Mouse (Mus musculus): ENCODE measurements around the gene Dcaf5. TPM values are rescaled to one million over a fixed set of nuclear protein-coding genes. Genes with fewer than 3 reads are reported as not detected.

The Dcaf5 gene
- polyA plus RNA-seq, 2 experiments: 13.9 to 27.8 TPM

DNA sequence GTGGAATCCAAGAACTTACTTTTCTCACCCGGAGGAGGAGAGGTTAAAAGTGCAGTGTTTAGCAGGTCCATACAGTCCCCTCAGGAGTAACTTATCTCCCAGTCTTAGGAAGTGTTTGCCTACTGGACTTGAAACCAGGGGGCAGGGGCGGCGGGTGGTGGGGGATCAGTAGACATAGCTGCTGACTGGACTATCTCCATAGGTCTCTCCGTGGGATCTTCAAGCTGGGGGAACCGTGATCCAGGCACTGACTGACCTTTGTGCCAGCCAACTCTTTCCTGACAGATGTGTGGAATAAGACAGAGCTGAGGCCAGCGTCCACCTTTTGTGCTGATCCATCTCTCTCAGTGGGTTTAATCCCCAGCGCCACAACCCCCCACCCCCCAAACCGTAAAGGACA is 105.6 kb downstream of the Dcaf5 start:
- no peak for DNase-seq (ENCODE audit: low spot score)
- no peak for TF ChIP-seq POLR2A (IDR thresholded peaks at IDR 0.05; ENCODE audit: borderline replicate concordance, extremely low read depth, insufficient read depth, insufficient read length)
- no peak for ATAC-seq (ENCODE audit: low FRiP score, low read depth)
- H3K27me3 ChIP-seq (ENCODE audit: control insufficient read depth, insufficient read depth, low read length): no peaks in the 10 kb centered on the region
- no peak overlapping the region for H3K4me3 ChIP-seq (replicated peaks; ENCODE audit: low read length)
- 84% methylated on average over 8 of the region's 8 CpGs for WGBS
- no peak overlapping the region for H3K9ac ChIP-seq (ENCODE audit: low read depth, low read length, severe bottlenecking)
- no peak overlapping the region for H3K4me2 ChIP-seq (replicated peaks; ENCODE audit: low read depth, low read length, severe bottlenecking)
- no peak overlapping the region for H3K27ac ChIP-seq (replicated peaks; ENCODE audit: low read depth, low read length)
- H3K4me1 ChIP-seq (ENCODE audit: control insufficient read depth, insufficient read depth, low read length): 0 out of 2 replicates have a peak, but pooled peaks cover 5% of the 10 kb centered on the region
- no peaks in the 10 kb centered on the region for H3K9me3 ChIP-seq (ENCODE audit: control insufficient read depth, low read length)
- peaks cover 9% of the 10 kb centered on the region for H3K36me3 ChIP-seq (ENCODE audit: control insufficient read depth, insufficient read depth, low read length)

- Histone ChIP-seq H3K9ac (ENCODE audit: low read depth, low read length, severe bottlenecking) (no peak overlapping the region), H3K4me2 (replicated peaks; ENCODE audit: low read depth, low read length, severe bottlenecking) (no peak overlapping the region), H3K36me3 (ENCODE audit: control insufficient read depth, insufficient read depth, low read length) (no peaks in the 10 kb centered on the region; the same call in 1 of the 2 replicates), H3K4me1 (ENCODE audit: control insufficient read depth, insufficient read depth, low read length) (peaks cover 5% of the 10 kb centered on the region; the same call in 1 of the 2 replicates), H3K27ac (replicated peaks; ENCODE audit: low read depth, low read length) (no peak overlapping the region; the same call in 1 of the 2 replicates), H3K4me3 (replicated peaks; ENCODE audit: low read length) (no peak overlapping the region), H3K9me3 (ENCODE audit: control insufficient read depth, low read length) (no peaks in the 10 kb centered on the region), H3K27me3 (ENCODE audit: control insufficient read depth, insufficient read depth, low read length) (no peaks in the 10 kb centered on the region)
- WGBS: 25% methylated on average over 2 of the region's 2 CpGs
- ATAC-seq (ENCODE audit: low FRiP score, low read depth) (no peak), DNase-seq (ENCODE audit: low spot score) (no peak)
- no peak for TF ChIP-seq POLR2A (IDR thresholded peaks at IDR 0.05; ENCODE audit: borderline replicate concordance, extremely low read depth, insufficient read depth, insufficient read length)
Observed at GRCm38 (mm10) chr12:80329641-80330040, 106.8 kb downstream of the Dcaf5 start.

DNA sequence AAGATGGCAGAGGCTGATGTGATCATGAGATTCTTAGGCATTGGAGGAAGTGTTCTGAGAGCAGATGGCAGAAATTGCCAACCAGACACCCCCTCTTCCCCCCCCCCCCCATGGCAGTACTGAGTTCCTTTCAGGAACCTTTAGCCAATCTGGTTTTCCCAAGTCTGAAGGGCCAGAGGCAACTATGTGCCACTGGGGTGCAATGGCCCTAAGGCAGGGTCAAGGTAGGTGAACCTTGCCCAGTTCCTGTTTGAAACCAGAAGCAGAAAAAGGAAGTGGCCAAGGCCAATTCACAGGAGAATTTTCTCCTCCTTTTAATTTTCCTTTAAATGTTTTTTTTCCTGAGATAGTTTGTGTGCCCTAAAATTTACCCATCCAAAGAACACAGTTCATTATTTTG is 110.4 kb downstream of the Dcaf5 start:
- no peaks in the 10 kb centered on the region for H3K36me3 ChIP-seq (ENCODE audit: control insufficient read depth, insufficient read depth, low read length)
- H3K4me2 ChIP-seq (replicated peaks; ENCODE audit: low read depth, low read length, severe bottlenecking): no peak overlapping the region
- H3K27me3 ChIP-seq (ENCODE audit: control insufficient read depth, insufficient read depth, low read length): no peaks in the 10 kb centered on the region
- no peak for DNase-seq (ENCODE audit: low spot score)
- no peak overlapping the region for H3K9ac ChIP-seq (ENCODE audit: low read depth, low read length, severe bottlenecking)
- ATAC-seq (ENCODE audit: low FRiP score, low read depth): no peak
- H3K4me3 ChIP-seq (replicated peaks; ENCODE audit: low read length): no peak overlapping the region
- TF ChIP-seq POLR2A (IDR thresholded peaks at IDR 0.05; ENCODE audit: borderline replicate concordance, extremely low read depth, insufficient read depth, insufficient read length): no peak
- H3K9me3 ChIP-seq (ENCODE audit: control insufficient read depth, low read length): no peaks in the 10 kb centered on the region
- H3K4me1 ChIP-seq (ENCODE audit: control insufficient read depth, insufficient read depth, low read length): peaks cover 11% of the 10 kb centered on the region
- no peak overlapping the region for H3K27ac ChIP-seq (replicated peaks; ENCODE audit: low read depth, low read length)

GRCm38 (mm10) chr12:80324785-80325131 is 111.6 kb downstream of the Dcaf5 start:
- no peak for DNase-seq (ENCODE audit: low spot score)
- WGBS: 24% methylated on average over 1 of the region's 1 CpGs
- no peak for TF ChIP-seq POLR2A (IDR thresholded peaks at IDR 0.05; ENCODE audit: borderline replicate concordance, extremely low read depth, insufficient read depth, insufficient read length)
- no peak for ATAC-seq (ENCODE audit: low FRiP score, low read depth)
- H3K36me3 ChIP-seq (ENCODE audit: control insufficient read depth, insufficient read depth, low read length): no peaks in the 10 kb centered on the region
- no peak overlapping the region for H3K4me3 ChIP-seq (replicated peaks; ENCODE audit: low read length)
- no peak overlapping the region for H3K4me2 ChIP-seq (replicated peaks; ENCODE audit: low read depth, low read length, severe bottlenecking)
- peaks cover 9% of the 10 kb centered on the region for H3K4me1 ChIP-seq (ENCODE audit: control insufficient read depth, insufficient read depth, low read length)
- no peaks in the 10 kb centered on the region for H3K27me3 ChIP-seq (ENCODE audit: control insufficient read depth, insufficient read depth, low read length)
- H3K27ac ChIP-seq (replicated peaks; ENCODE audit: low read depth, low read length): no peak overlapping the region
- H3K9ac ChIP-seq (ENCODE audit: low read depth, low read length, severe bottlenecking): no peak overlapping the region
- no peaks in the 10 kb centered on the region for H3K9me3 ChIP-seq (ENCODE audit: control insufficient read depth, low read length)

DNA sequence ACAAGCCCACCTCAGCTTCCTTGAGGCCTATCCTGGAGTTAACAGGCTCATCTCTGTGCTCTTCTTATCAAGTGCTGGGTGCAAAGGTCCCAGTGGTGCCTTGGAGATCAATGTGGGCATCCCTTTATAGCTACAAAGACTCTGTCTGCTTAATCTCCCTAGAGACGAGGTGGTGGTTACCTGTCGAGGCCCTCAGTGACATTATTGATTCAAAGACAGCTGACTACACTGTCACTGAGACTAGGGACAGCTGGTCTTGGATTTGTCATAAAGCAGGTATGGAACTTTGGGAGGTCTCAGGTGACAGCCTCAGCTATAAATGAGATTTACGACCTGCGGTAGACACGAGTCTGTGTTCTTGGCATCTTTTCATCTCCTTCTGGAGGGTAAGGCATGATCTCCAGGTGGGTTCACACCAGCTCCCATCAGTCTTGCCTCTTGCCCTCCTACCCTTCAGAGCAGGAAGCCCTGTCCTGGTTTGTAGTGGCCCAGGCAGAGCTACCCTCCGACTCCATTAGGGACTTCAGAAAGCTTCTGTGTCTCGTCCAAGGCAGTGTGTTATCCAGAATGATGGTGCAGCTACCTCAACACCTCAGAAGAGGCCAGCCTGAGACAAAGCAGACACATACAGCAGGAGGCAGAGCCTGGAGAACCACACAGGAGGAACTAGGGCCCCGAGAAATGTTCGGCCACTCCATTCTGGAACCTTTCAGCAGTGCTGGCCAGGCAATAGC is 112.2 kb downstream of the Dcaf5 start:
- no peaks in the 10 kb centered on the region for H3K36me3 ChIP-seq (ENCODE audit: control insufficient read depth, insufficient read depth, low read length)
- 32% methylated on average over 9 of the region's 9 CpGs for WGBS
- H3K27me3 ChIP-seq (ENCODE audit: control insufficient read depth, insufficient read depth, low read length): no peaks in the 10 kb centered on the region
- no peak for ATAC-seq (ENCODE audit: low FRiP score, low read depth)
- H3K4me2 ChIP-seq (replicated peaks; ENCODE audit: low read depth, low read length, severe bottlenecking): no peak overlapping the region
- no peak overlapping the region for H3K4me3 ChIP-seq (replicated peaks; ENCODE audit: low read length)
- H3K9me3 ChIP-seq (ENCODE audit: control insufficient read depth, low read length): no peaks in the 10 kb centered on the region
- H3K4me1 ChIP-seq (ENCODE audit: control insufficient read depth, insufficient read depth, low read length): peaks cover 7% of the 10 kb centered on the region
- no peak for TF ChIP-seq POLR2A (IDR thresholded peaks at IDR 0.05; ENCODE audit: borderline replicate concordance, extremely low read depth, insufficient read depth, insufficient read length)
- no peak overlapping the region for H3K27ac ChIP-seq (replicated peaks; ENCODE audit: low read depth, low read length)
- DNase-seq (ENCODE audit: low spot score): no peak
- H3K9ac ChIP-seq (ENCODE audit: low read depth, low read length, severe bottlenecking): no peak overlapping the region
